Mouse (Mus musculus) adrenal gland, postnatal 36 days (tissue): ENCODE data around the gene Smim5. TPM values are rescaled to one million over a fixed set of nuclear protein-coding genes. Genes with fewer than 3 reads are reported as not detected.
A peak's percentile ranks its signal among the peaks of the same experiment; 100 is the strongest.

Experiments
- DNase-seq, 2 experiments: peaks; one replicate each; pipeline ENCODE4 v3.0.0; 2021; ENCODE audit warnings: mixed read lengths in 1 of 2
- total RNA-seq, 2 experiments: library from RNA; stranded (reverse); gene quantifications; 2 replicates each; pipeline ENCODE4 v1.2.3; 2021

Gene Smim5
- total RNA-seq, 2 experiments from 2014 or later = 0.26 TPM; not detected in 1

DNA sequence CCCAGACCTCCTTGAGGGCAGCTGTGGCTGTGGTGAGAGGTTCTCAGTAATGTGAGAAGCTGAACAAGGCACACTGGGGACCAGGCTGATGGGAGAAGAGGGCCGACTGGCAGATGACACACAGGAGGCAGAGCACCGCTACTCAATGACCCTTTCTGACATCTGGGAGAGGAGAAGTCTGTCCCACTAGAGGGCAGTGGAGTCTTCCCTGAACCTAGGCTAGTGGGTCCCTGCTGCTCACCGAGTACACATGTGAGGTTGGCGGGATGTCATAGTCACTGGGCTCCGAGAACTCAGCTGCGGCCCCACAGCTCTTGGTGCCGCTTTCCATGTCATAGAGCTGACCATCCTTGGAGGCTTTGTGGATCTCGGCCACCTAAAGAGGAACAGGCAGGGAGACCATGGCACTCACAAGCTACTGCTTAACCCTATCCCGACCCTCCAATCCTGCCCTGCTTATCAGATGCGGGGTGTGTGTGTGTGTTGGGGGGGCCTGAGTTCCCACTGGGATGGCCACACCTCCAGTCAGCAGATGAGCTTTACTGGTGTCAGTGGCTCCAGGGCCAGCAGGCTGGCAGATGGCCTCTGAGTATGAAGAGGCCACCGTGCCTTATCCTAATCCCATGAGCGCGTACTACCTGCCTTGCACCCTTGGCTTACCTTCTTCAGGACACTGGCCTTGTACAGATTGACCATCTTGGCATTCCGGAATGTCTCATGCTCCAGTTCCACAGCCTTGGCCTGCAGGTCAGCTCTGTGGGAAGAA is 4.8 kb upstream of the Smim5 start:
- DNase-seq = no peak

DNA sequence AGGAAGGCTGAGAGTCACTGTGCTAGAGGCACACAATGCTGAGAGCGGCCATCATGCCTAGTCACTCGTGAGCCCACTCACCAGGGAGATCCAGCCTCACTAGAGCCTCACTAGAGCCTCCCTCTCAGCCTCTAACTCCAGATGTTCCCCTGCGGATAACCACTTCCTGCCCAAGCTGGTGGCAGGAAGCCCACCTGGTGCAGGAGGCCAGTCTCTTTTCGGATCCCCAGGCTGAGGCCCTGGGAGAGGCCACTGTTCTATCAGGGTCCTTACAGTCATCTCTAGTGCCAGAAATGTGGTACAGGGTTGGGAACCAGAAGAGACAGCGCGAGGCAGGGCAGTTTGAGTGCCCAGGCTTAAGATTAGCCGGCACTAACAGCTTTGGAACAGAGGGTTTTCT is 1.3 kb upstream of the Smim5 start:
- no peak for DNase-seq

DNA sequence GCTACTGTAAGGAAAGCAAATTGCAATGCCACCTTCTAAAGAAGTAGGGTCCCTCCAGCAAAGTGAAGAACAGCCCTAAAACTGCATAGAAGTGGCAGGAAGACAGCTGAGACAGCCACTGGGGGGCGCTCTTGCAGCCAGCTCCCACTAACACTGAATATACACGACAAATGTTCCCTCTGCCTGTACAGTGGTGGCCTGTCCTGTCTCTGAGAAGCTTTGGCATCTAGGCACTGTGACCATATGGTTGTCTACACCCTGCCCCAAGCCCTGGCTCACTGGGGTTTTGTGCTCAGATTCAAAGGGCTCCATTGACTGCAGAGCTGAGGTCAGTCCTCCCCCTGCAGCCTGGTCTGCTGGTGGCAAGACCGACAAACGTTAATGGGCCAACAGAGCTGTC is 880 bp upstream of the Smim5 start:
- peak; percentile 38 to 63 for DNase-seq

DNA sequence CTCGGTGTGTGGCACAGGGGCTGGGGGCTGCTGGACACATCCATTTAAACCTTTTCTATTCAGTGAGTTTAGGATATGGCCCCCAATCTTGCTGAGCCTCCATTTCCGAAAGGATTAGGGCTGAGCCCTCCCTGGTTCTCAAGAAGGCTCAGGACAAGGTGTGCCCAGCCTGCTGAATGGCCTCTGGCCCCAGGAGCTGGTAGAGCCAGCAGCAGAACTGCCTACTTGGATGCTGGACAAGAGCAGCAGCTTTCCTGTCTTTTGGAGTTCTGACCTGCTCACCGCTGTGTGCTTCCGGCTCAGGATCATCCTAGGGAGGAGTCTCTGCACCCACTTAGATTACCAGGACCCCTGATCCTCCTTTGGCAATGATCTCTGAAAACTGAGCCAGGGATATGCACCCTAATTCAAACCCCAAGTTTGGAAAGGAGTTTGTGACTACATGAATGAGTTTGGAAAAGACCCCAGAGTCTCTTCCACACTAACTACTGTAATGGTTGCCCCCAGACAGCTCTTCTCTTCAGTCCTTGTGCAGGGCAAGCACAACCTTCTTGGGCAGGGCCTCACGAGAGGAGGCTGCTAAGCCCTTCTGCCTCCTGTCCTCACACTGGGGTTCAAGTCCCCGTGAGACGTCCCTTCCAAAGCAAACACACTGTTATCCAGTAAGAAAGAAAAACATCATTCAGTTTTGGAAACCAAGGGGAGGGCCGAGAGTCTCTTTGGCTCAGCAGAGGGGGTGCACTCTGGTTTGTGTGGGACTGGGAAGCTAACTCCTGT is 983 bp downstream of the Smim5 start:
- no peak for DNase-seq

DNA sequence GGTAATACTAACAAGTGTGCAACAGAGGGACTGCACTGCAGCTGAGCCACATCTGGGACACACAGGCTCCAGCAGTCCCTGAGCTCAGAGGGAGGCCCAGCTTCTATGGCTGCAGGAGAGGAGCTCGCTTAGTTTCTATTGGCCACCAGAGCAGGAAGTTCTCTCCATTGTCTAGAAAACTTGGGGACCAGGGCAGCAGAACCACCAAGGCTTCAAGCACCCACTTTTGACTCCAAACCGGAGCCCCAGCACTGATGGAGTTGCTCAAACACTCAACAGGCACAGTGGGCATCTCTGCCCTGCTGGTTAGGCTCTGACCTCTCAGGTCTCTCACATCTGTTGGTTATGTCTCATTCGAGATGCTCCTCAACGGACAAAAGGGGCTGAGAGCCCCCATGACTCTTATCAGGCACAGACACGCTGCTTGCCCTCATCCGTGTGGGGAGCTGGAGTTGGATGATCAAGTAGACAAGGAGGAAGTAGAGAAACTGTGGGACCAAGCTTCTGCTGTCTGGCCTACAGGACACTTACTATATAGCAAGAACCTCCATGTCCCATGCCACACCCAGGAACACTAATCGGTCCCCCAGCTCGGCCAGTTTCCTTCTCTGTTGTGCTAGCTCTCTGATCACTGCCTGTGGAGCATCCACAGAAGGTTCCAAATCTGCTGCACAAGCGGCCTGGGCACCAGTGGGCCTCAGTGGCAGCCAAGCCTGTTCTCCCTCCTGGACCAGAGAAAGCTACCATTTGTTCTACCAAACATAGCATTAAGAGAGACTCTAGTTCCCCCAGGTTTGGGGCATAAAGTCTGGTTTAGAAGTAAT is 1.8 kb downstream of the Smim5 start:
- DNase-seq = no peak

DNA sequence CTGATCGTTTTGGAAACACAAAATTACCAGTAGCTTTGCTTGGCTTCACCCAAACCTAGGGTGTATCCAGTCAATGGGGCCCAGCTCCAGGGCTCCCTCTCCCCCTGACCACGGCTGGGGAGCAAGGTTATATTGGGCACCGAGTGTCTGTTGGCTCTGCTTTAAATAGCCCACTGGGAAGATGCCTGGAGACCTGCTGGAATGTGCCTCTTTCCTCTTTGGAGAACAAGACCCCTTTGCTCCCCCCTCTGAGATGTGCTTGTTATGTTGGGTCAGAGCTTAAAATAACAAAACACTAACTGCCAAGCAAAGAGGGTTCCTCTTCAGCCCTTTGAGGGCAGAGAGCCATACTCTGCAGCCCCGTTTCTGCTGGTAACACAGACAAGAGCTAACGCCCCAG is 2.4 kb downstream of the Smim5 start:
- DNase-seq = no peak

DNA sequence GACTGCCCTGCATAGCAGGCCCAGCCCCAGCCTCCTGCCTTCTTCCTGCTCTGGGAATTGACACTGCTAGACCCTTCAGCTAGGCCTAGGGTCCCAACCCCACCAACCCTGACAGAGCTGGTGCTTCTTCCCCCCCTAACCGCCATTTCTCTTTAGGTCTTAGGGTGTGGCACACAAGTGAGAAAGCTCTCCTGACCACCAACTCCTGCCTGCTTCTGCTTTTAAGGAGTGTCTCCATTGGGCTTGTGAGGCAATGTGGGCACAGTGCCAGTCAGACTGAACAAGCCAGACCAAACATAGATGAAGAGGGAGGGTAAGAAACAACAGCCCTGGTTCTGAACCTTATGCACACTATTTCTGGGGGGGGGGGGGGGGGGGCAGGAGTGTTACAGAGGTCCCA is 3.1 kb downstream of the Smim5 start:
- peak in 1 of 2 experiments; percentile 40 for DNase-seq

DNA sequence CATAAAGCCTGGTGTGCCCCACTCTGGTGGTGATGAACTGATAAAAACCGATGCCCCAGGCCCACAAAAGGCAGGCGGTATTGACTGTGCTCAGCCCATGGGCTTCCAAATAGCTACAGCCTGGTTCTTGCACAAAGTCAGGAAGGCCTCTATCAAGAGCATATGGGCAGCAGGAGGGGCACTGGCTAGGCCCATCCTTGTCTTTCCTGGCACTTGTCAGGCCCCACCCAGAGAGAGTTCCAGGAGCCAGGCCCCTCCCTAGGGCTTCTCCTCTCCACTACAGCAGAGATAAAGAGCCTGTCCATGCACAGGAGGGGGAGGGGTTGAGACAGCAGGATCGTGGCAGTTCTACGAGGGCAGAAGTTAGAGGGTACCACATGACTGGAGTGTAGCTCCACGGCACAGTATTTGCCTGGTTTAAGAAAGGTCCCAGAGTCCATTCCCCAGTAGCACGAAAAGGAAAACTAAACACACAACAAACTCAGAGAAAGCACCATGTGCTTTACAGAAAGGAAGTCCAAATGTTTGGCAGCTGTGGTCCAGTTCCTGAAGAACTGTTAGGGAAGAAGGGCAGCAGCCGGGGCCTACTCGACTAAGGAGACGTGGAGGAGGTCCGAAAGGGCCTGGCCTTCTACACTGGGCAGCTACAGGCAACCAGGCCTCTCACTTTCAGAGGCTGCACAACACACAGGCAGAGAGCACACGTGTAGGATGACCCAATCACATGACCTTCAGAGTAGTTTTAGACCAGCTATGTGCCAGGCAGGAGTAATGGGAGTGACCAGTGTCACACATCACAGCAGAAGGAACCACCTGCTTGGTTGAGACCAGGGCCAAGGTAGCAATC is 3.8 kb downstream of the Smim5 start:
- no peak for DNase-seq

DNA sequence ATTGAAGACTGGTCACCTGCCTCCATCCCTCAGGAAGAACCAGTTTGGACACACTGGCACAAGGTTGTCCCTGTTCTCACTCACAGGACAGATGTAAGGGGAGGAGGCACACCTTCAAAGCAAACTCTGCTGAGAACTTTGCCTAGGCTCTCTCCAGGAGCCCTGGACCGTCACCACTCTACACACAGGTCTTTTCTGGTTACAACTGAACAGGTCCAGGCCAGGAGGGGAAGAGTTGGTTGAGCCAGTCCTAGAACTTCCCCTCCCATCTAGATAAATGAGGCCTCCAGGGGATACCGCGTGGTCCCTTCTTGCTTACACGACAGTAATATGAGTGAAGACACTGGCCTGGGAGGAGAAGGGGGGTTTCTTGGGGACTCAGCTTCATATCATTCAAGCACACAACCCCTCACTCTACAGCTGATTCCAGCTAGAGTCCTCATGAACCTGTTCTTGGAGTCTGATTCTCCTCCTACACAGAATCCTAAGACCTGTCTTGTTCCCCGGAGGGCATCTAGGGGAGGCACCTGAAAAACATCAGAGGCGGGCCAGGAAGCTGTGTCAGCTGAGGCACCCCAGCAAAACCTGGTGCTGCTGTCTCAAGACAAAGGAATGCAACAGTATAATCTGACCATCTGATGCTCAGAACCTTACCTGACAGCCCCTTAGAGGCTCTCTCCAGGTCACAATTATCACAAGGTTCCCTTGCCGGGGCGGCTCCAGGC is 4.6 kb downstream of the Smim5 start:
- DNase-seq = no peak

DNA sequence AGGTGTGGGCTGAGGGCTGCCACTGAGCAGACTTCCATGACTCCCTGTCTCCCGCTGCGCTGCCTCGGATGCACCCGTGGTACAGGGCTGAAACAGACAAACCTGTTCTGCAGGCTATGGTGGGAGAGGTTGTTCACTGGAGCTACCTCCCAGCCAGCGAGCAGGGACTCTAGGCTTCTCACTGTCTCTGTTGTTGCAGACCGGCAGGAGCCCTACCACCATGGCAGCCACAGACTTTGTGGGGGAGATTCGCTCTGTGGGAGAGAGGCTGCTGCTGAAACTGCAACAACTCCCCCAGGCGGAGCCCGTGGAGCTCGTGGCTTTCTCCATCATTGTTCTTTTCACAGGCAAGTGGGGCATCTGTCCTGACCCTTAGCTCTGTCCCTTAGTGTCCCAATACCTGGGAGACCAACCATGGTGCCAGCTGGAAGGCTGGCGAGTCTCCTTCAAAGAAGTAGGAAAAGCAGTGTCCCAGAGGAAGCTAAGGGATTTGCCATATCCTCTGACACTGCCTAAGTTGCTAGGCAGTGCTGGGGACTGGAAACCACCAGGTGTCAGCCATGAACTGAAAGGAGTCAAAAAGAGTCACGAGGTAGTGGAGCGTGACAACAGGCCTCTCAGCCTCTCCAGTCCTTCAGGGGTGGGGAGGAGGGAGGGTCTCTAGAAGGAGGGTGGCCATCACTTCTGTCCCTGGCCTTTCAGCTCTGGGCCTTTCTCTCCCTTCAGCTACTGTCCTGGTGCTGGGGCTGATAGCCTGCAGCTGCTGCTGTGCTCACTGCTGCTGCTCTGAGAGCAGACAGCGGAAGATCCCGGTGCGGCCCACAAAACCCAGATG is 5.4 kb downstream of the Smim5 start:
- no peak for DNase-seq

DNA sequence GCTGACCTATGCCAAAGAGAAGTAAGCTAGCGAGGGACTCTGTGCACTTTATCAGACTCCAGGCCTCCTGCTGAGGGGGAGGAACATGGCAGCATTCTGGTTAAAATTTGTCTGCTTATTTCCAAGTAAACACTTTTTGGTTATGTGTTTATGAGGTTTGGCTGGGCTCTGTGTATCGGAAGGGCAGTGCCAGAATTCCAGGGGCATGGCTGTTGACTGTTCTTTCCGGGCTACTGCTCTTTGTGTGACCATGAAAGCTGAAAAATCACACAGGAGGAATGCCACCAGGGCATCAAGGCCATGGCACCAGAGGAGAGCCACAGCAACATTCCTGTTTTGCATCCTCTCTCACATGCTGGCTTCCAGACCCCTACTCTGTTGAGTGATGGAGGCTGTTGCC is 6.3 kb downstream of the Smim5 start:
- peak; percentile 44 to 62 for DNase-seq

DNA sequence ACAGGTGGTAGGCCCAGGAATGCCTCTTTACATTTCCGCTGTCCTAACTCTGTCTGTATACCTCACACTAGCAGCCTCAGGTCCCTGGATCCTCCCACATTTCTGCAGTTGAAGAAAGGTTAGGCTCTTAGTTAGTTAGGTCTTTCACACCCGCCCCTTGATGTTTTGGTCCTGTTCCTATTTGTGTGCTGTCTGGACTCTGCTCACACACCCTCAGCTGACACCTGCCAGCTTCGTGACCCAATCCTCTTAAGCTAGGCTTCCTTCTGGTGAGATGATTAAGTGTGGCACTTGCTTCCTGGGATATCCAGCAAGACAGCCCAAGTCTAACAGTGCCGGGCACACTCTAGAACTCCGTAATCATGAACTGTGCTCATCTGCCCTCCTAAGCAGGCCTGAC is 6.8 kb downstream of the Smim5 start:
- DNase-seq = no peak

DNA sequence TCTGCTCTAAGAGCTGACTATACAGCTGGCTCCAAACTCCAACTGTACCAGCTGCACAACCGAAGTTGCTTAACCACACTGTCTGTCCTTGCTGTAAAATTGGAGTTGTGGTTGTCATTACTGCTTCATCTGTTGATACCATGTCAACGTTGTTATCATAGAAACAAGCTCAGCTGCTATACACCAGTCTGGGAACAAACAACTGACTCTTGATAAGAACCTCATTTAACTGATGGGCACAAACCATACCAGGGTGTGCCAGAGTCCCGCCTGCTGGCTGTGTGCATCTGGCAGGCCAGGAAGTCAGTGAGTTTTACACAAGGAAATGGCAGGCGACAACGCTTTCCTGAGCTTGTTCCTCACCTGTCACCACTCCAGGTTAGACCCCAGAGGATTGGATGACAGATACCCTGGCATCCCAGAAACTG is 11.4 kb downstream of the Smim5 start:
- DNase-seq = no peak

DNA sequence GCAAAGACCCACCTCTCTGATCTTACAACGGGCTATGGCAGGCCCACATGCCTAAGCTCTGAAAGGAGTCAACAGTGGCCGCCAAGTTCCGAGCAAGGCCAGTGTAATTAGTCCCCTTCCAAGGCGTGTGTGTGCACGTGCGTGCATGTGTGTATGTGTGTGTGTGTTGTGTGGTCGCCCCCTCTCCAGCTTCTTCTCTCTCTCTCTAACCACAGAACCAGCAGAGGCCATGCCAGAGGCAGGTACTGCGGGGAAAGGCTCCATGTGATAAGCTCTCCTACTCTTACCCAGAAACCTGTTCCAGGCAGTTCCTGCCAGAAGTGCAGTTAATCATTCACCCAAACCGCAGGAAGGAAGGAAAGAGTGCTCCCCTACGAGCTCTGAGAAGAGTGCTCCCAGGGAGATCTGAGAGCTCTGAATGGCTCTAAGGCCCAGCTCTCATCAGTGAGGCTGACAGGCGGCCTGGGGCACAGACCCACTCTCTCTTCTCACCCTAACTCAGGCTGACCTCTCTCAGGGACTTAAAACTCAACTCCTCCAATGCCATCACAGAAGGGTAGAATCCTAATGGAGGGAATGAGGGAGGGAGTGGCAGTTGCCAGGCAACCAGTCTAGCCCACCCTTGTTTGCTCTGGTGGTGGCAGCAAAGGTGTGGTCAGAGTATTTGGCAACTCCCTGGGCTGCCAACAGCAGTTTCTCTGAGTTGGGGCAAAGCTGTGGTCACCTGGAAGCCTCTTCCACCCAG is 12.0 kb downstream of the Smim5 start, which contains the start of gene Smim6:
Gene Smim6 (plus strand): TSS at position 386 of the 745 bp plus-strand sequence.
- no peak for DNase-seq

DNA sequence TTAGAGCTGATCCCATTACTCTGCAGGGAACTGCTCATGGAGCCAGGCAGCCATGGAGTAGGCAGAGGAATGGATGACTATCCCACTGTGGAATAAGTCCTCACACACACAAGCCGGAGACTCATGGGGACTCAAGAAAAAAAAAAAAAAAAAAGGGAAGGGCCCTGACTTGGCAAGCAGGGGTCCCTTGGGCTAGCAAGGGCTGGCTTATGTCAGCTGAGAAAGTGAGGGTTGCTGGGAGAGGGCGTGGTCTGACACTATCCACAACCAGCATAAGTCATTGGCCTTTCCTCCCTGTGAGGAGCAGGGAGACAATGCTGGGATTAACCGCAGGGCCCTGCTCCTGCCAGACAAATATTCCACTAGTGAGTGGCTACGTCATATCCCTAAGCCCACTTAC is 16.8 kb downstream of the Smim5 start:
- DNase-seq = no peak

DNA sequence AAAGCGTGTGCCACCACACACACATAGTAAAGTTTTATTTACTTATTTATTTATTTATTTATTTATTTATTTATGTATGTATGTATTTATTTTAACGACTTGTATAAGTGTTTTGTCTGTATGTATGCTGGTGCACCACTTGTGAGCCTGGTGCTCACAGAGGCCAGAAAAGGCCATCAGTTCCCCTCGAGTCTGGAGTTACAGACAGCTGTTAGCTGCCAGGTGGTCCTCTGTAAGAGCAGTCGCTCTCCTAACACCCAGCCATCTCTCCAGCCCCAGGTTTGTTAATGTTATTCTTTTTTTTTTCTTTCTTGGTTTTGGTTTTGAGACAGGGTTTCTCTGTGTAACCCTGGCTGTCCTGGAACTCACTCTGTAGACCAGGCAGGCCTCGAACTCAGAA is 18.9 kb downstream of the Smim5 start:
- DNase-seq = no peak

DNA sequence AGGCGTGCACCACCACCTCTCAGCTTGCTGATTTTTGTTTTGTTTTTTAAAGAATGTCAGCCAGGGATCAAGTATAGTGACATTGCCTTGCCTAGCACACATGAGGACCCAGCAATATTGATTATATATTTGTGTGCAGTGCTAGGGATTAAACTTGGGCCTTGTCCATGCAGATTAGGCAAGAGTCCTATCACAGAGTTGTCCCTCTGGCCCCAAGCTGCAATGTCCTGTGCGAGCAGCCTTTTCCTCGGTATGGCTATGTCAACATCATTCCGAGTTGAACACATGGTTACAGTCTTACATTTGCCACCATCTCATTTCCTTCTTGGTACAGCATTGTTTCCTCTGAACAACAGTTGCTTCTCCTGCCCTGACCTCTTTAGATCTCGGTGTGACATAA is 19.3 kb downstream of the Smim5 start:
- DNase-seq = no peak

DNA sequence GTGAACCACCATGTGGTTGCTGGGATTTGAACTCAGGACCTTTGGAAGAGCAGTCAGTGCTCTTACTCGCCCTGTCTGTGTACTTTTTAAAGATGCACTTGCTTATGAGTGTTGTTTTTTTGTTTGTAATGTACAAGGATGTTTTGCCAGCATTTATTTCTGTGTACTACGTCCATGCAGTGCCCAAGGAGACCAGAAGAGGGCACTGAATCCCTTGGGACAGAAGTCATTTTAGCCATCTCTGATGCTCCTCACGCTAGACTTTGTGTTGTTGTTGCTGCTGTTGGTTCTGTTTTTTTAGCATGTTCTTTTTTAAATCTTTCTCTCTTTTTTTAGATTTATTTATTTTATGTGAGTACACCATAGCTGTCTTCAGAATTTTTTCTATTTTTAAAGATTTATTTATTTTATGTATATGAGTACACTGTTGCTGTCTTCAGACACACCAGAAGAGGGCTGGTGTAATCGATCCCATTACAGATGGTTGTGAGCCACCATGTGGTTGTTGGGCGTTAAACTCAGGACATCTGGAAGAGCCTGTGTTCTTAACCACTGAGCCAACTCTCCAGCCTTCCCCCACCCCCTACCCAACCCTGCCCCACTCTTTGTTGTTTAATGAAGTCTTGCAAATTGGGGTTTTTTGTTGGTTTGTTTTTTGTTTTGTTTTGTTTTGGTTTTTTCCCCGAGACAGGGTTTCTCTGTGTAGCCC is 20.5 kb downstream of the Smim5 start:
- peak; percentile 67 to 72 for DNase-seq

DNA sequence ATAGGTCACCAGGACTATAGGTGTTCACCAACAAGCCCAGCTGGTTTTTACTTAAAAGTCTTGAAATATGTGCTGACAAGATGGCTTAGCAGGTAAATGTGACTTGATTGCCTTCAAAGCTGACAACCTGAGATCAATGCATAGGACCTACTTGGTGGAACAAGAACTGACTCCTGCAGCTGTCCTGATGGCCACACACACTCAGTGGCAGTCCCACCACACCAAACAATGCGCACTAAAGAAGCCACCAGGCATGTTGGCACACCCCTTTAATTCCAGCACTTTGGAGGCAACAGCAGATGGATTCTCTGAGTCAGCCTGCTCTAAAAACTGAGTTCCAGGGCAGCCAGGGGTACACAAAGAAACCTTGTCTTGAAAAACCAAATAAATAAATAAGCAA is 22.2 kb downstream of the Smim5 start:
- DNase-seq = no peak
